Mouse (Mus musculus) cerebellum, adult (tissue): Measurements from ENCODE around the gene Olfr981.
"Not testable (repeated sequence)": the region's sequence is repeated elsewhere in the genome, so short reads cannot be mapped to it uniquely, and the experiment has no call there.

Experiments used
- ATAC-seq: cut with Nextera tagmentation; 2 replicates; pipeline ENCODE4 v1.9.2; 2017; ENCODE audit warnings: mild to moderate bottlenecking, moderate library complexity, mixed read lengths; ENCODE audit not compliant: insufficient number of reproducible peaks, low FRiP score, low TSS enrichment

Gene Olfr981

GRCm38 (mm10) chr9:40021164-40021563 lies at the start of gene Olfr981:
TSS of gene Olfr981 (plus strand) at chr9:40021464.
- no peak for ATAC-seq

GRCm38 (mm10) chr9:39976581-39977145 lies 44.6 kb upstream of the Olfr981 start:
- ATAC-seq, result not testable (repeated sequence)

- no peak for ATAC-seq
Observed at GRCm38 (mm10) chr9:39991813-39992212, 29.5 kb upstream of the Olfr981 start, which contains the start of gene Olfr978. TSS of gene Olfr978 (plus strand) at chr9:39992113.

GRCm38 (mm10) chr9:40003365-40003764 lies 17.9 kb upstream of the Olfr981 start, which contains the start of gene Olfr979:
TSS of gene Olfr979 (minus strand) at chr9:40003465.
- no peak for ATAC-seq

GRCm38 (mm10) chr9:40009482-40009881 lies 11.8 kb upstream of the Olfr981 start, which contains the start of gene Olfr980:
TSS of gene Olfr980 (minus strand) at chr9:40009582.
- ATAC-seq, result no peak

GRCm38 (mm10) chr9:40050138-40050537 lies 28.9 kb downstream of the Olfr981 start:
- no peak for ATAC-seq

GRCm38 (mm10) chr9:40073529-40073928 lies 52.3 kb downstream of the Olfr981 start, which contains the start of gene Olfr982:
TSS of gene Olfr982 (plus strand) at chr9:40073829.
- ATAC-seq, result no peak
